Mouse (Mus musculus) urinary bladder, postnatal 10 days (tissue): ENCODE measurements at regions not wholly inside any gene's neighbourhood (a gene's known extent, or its start where the extent isn't known, plus 50 kb on each side); places are given as distances from the start of the nearest gene placed in this dataset.

Experiments used
- DNase-seq: peaks from one replicate; pipeline ENCODE4 v3.0.0; 2022; ENCODE audit warnings: low spot score

DNA sequence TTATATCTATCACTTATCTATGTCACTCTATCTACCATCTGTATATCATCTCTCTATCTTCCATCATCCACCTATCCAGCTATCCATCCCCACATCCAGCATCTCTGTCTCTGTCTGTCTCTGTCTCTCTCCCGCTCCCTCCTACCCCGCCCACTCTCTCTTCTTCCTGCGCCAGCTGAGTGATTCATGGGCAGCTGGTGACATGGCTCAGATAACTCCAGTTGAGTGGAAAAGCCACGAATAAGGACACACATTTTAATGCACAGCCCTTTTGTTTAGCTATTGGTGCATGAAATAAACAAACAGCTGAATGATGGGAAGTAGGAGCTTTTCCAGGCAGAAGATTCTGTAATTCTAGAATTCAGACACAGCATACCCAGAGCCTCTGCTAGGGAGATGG, 446.3 kb downstream of the Glrx3 start:
- no peak for DNase-seq

DNA sequence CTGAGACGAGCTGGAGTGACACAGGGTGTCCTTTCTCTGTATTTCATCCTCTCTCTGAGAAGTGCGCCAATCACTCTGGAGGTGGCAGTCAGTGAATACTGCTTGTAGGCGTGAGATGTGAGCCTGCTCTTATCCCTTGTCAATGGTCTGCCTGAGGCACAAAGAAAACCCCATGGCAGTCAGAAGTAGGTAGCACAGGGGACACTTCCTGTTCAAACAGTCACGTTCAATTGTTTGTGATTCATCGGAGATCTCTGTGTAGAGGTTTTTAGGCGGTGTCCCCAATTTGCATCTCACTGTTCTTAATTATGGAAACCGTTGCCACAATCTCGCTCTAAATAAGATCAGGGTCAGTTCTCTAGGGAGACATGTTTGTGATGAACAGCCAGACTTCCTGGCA, 447.7 kb downstream of the Glrx3 start:
- no peak for DNase-seq

DNA sequence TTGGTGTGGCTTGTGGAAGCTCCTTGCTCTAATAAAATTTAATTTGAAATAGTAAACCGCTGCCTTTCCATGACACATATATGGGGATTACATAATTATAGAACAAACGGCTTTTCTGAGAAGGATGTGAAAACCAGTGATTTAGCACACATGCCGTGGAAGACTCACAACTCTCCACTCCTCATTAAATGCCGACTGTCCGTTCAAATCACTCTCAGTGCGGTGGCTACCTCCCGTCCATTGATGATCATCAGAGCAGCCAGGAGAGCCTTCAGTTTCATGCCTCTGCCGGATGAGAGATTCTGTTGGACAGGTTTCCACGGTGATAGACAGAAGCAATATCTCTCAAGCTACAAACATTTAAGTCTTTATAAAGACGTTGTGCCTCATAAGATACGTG, 451.3 kb downstream of the Glrx3 start:
- no peak for DNase-seq

DNA sequence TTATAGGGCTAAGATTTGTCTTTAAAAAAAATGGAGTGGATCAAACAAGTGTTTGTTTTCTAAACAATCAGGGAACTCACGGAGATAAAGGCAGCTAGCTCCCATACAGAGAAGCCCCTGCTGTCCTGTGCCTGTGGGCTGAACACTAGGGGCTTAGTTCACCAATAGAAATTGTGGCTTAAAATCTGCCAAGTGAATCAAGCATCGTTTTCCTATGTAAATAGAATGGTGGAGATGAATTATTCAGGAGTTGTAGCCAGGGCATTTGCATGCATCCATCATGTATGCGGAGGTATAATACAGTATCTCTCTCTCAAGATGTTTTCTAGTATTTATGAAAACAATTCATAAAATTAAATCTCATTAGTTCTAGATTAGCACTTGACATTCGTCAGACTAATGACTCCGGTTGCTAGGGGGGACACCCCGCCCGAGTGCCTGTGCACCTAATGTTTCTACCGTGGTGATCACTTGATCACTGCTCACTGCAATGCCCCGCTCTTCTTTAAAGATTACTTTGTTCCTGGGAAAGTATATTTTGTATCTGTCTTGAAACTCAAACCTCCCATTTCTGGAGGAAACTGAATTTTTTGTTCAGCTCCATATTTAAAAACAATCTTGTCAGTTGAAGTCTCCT, 469.1 kb downstream of the Glrx3 start:
- DNase-seq = no peak

DNA sequence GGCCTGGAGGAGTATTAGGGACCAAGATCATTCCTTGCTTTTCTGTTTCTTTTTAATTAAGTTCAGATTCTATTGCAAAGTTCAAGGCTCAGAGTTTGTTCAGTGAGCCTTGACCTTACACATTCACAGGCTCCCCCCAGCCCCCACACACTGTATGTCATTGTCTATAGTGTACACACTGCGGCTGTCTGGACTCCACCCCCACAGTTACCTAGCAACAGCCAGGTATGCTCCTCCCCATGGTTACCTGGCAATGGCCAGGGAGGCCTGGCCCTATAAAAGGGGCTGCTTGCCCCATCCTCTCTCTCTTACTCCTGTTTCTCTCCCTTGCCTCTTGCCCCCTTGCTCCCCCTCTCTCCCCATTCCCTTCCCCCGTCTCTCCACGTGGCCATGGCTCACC, 472.0 kb downstream of the Glrx3 start:
- DNase-seq = no peak

DNA sequence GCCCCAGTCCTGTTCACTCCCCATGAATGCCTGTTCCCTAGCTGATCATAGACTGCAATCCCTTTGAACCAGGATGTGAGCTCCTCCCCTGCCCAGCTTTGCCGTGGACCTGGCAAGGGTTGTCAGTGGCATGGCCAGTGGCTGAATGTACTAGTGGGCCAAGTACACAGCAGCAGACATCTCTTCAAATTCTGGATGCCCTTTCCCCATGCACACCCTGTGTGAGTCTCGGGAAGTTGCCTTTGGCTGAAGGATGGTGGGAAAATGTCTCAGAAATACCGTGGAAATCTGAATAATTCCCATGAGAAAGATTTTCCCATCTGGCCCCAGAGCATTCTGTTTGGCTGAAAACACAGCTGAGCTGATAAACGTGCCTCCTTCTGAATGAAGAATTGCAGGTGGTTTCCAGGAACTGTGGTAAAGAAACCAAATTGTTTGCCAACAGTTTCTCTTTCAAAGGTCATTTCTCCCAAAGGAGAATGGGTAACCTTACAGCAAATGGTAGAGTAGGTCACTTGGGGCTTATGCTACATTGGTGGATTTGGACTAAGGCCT, 476.2 kb downstream of the Glrx3 start:
- DNase-seq = no peak

DNA sequence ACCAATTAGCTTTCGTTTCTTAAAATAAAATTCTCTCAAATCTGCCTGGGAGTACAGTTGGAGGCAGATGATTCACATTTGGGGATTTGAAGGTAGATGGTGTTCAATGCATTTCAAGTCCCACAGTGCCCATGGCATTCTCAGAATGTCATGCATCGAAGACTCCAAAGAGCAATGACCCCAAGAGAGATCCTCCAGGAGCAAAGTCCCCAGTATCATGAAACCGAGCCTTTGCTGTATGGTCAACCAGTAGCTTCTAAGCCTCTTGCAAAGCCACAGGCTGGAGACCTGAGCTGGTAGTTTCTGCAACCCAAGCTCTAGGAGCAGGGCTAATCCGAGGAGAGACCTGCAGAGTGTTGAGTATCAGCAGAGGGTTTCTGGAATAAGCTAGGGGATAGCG, 477.1 kb downstream of the Glrx3 start:
- DNase-seq = no peak

DNA sequence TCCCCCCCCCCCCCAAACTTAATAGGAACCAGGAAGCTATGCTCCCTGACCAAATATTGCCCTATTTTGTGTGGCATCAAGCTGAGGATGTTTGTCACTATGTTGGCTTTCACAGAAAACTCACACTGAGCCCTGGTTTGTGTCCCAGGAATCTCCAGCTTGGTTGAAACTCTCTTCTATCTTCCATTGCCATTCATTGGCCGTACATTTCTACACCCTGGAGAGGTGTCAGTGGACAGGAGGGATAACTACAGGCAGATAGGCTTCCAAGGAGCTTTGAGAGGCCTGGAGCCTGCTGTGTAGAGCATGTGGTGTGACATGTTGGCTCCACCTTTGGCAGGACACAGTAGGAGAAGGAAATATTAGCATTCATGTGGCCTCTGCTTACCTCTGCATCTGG, 478.9 kb downstream of the Glrx3 start:
- DNase-seq = no peak

DNA sequence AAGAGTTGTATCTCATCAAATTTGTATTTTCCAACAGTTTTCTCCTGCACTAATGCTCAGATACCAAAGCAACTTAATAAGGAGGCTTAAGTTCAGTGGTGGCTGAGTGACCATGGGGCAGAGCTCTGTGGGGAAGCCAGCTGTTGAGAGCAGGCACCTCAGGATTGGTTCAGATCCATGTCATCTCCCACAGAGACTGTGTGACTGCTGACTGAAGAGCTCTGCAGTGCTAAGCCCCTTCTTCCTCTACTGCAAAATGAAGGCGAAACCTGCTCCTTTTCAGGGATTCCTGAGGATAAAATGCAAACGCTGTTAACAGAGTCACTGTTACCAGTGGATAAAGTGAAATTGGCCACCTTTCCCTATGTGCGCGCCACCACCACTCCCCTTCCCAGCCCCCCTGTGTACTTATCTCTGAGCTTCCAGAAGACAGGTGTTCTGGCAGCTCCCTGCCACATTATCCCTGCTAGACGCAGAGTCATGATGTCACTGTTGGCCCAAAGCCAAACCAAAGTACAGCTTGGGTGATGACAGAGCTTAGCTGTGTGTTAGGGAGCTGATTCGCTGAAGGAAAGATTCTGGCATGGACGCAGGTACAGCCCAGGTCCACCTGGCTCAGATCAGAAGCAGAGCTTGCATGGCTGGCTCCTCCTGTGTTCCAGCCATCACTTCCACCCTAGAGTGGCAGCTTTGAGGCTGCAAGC, 472.9 kb downstream of the Tcerg1l start:
- DNase-seq = no peak

DNA sequence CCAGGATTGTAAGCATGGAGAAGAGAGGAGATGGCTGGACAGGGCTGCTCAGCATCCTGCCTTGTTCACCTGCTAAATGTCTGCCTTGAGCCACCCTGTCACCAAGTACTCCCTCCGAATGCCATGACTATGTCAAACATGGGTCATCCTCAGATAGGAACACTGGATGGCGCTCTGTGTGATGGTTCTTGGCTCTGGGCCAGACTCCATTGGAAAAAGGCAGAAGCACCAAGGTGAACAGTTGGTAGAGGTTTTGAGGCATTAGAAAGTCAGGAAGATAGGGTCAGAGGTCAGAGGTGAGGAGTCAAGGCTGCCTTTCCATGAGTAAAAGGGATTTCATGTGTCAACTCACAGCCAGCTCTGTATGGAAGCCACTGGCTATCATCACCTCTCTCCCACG, 471.9 kb downstream of the Tcerg1l start:
- DNase-seq = no peak

DNA sequence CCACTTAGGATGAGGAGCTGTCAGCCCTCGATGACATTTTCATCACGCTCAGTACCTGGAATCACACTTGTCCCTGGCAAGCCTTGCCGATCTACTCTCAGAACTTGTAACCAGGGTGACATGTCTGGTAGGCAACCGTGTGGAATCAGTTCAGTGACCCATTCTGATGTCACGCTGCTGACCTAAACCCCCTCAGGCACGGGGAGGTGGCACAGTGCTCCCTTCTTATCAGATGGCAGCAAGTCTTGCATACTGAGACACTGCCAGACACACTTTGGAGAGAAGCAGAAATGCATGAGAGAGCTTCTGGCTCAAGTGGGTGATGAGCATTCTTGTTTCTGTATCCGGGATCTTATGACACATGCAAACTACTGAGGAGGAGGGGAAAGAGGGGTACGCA, 470.2 kb downstream of the Tcerg1l start:
- DNase-seq = no peak

DNA sequence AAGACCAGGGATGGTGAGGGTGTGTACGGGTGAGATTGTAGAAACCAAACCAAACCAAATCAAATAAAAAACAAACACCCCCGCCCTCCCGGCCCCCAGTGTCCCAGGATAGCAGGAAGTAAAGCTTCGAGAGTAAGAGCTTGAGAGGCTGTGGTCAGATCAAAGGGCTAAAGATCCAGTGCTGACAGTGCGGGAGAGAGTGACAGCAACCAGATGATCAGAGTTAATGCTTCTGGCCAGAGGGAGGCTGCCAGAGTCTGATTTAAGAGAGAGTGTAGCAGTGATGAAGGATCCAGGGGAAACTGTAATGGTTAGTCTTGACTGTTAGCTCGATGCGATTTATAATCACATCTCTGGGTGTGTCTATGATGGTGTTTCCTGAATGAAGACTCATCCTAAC, 467.3 kb downstream of the Tcerg1l start:
- DNase-seq = no peak

DNA sequence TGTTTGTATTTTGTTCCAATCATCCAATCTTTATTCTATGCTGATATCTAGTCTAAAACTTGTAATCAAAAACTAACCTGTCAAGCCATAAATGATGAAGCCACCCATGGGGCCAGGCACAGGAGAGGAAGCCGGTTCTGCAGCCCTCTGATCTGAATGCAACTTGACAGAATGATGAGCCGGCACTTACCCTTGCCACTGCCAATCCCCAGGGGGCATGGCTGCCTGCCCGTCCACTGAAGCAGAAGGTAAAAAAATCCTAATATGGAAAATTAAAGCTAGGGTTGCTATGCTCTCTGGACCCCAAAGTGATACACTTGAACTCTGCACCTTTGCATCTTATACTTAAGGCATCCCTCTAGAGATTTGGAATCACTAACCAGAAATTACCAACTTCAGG, 461.6 kb downstream of the Tcerg1l start:
- no peak for DNase-seq

DNA sequence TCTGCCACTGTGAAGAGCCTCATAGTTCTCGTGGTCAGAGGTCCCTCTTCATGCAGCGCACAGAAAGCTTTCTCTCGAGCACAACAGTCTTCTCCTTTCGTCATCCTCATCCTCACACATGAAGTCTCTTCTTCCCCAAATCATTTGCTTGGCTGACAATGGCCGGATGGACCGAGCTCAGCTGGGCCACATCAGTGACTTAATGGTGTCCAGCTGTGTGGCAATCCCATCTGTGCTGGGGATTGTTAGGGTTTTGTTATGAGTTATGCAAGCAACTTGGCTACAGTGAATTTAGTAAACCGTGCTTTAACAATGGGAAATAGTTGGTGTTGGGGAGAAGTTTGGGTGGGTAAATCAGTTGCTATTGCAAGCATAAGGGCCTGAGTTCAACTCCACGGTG, 458.4 kb downstream of the Tcerg1l start:
- no peak for DNase-seq

DNA sequence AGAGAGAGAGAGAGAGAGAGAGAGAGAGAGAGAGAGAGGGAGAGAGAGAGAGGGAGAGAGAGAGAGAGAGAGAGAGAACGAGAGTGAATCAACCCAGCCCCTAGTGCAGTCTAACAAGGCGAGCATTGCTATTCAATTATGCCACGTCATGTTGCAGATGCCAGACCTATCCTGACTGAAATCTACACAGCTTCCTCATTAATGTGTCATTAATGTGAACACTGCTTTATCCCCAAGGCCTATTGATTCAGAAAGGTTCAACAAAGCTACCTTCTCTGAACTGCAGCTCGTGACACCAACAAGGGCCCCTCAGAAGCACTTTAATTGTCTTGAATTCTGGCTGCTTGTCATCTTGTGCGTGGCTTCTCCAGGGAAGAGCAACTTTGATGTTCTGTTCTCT, 457.4 kb downstream of the Tcerg1l start:
- DNase-seq = no peak

DNA sequence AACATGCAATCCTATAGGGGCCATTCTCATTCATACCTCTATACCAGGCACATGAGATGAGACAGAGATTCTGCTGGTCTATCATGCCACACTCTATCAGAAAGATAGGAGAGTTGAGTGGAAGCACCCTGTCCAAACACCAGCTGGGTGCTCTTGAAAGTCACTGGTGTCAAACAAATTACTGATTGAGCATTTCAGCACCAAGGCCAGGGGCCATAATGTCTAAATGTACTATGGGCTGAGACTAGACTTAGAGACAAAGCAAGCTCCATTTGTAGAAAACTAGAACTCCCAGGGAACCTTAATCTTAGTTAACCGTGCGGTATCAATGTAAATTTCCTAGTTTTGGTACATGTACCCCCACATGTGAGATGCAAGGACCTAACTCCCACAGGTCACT, 452.5 kb downstream of the Tcerg1l start:
- no peak for DNase-seq

DNA sequence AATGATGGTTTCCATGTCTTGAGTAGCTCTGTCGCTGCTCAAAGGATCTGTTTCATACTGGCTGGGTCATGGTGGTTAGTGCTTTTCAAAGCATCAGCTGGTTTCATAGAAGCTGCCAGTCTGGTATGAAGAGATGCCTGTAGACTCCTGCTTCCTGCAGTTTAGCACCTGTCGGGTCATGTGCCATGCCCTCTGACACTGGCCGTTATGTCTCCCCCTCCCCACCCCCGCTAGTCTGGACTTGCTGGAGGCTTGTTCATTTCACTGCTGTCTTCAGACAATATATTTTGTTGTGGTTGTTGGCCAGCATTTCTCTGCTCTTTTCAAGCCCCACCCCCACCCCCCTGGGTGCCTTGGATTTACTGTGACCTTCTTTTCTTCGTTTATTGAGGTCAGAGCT, 450.1 kb downstream of the Tcerg1l start:
- no peak for DNase-seq

DNA sequence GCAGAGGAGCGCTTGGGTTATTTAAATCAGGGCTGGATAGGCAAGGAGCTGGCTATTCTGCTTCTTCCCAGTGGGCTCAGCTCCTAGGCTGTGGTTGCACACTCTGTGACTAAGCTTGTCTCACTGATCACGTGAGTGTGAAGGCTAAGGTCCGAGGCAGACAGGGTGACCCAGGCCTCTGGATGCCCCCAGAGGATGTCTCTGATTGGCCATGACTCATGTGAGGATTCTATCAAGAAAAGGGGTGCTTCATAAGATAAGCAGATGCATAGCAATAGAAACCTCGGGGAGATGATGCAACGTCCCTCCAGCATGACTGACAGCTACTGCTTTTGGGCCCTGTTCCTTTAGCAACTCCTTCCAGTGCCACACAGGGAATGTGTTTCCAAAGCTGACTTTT, 440.2 kb downstream of the Tcerg1l start:
- DNase-seq = no peak

DNA sequence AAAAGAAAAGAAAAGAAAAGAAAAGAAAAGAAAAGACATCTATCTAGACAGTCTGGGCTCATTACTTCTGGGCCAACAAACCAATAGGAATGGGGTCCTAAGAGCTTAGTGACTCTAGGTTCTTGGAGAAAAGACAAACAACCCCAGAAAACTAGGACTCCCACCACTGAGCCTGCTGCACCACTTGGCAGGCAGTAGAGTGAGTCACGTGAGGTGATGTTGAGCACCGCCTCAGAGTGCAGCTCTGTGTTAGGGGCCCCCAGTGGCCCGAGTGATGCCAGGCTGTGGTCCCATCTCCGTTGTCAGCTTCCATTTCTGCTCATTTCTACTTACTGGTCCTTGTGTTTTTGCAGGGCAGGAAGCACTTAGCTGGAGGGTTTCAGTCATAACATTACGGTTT, 439.7 kb downstream of the Tcerg1l start:
- no peak for DNase-seq

DNA sequence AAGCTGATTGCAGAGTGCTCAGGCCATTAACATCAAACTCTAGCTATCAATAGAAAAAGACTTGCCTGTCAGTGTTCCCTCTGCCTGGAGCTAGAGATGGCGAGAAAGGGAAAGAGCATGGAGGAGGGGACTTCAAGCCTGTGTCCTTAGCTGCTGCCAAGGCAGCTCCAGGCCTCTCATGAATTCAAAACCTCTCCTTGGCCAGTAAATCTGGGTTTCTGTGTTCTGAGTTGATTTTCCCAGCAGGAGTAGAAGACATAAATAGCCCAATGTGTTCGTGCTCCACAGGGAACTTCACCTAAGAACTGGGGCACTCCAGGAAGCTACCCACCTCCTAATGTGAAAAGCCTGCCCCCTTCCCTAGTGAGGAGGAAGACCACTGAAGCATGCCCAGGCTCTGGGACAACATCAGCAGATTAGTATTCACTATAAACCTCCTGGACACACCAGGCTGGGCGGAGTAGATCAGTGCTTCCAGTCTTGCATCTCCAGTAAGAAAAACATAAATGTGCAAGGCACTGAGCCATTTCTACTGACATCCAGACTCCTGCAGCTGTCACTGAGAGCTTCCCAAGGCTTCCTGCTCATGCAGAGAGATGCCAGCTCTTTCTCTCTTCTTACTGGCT, 433.9 kb downstream of the Tcerg1l start:
- no peak for DNase-seq

DNA sequence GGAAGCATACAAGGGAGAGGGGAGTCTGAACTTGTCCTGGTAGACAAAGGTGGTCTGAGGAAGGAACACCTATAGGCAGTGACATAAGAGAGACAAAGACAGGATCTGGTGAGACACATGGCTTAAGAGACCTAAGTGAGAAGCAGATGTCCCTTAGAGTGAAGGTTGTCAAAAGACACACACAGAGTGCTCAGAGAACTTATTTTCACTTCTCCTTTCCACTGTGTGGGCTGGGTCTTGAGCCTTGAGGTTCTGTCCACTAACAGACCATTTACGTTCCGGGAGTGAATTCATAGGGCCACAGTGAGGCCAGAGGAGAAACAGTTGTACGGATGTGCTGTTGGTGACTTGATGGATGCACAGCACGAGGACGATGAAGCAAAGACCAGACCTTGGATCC, 422.8 kb downstream of the Tcerg1l start:
- DNase-seq = no peak

DNA sequence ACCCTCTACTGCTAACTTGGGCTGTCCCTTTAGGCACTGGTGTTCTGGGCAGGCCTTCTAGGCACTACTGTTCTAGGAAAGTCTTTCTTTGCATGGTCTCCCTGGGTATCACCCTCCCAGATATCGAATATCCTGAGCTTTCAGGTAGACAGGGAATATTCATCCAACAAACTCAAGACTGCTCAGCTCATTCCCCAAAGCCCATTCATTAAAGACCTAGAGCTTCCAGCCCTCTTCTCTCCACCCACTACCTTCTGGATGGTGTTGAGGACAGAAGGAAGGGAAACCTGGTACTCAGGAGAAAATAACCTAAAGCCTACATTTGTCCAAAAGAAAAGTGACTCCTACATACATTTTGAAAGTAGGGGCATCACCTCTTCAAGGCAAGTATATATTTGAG, 420.0 kb downstream of the Tcerg1l start:
- DNase-seq = no peak

DNA sequence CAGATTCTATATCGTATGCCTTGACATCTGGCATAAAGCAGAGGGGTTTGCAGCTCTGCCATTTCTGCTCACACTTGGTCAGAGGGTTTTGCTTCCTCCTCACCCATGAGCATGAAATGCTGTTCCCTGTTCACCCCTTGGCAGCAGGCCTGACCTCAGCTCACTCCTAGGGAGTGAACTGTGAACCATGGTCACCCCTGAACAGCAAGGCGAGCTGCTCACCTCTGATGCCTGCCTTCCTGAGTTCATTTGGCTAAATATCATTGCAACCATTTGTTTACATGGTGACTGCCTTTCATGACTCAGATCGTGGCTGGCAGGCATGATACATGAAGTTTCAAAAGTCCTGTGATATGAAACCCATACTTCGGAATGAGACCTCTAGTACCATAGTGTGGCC, 418.2 kb downstream of the Tcerg1l start:
- no peak for DNase-seq

DNA sequence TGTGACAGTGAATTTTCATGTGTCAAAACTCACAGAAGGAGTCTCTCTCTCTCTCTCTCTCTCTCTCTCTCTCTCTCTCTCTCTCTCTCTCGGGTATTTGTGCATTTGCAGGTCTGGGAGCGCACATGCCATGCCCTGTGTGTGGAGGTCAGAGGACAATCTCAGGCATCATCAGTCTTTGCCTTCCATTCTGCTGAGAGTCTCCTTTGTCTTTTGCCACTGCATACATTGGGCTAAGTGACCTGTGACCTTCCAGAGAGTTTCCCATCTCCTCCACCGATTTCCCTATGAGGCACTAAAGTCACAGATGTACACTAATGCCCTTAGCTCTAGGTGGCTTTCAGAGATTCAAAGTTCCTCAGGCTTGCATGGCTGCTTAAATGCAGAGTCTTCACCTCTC, 391.7 kb downstream of the Tcerg1l start:
- no peak for DNase-seq
